Mouse (Mus musculus) myocyte (in vitro differentiated cells): ENCODE measurements around the gene Slc5a1. TPM values are rescaled to one million over a fixed set of nuclear protein-coding genes. Genes with fewer than 3 reads are reported as not detected.
A peak's percentile ranks its signal among the peaks of the same experiment; 100 is the strongest.

Source experiments
- H3K27me3 ChIP-seq: one replicate; pipeline ENCODE4 v1.6.1; 2011; ENCODE audit not compliant: control insufficient read depth, insufficient read depth, insufficient read length
- H3K36me3 ChIP-seq: one replicate; pipeline ENCODE4 v1.6.1; 2011; ENCODE audit not compliant: control insufficient read depth, insufficient read depth
- H3K4me2 ChIP-seq: one replicate; pipeline ENCODE4 v1.6.1; 2011; ENCODE audit warnings: low read depth, control low read depth
- H3K4me3 ChIP-seq: one replicate; pipeline ENCODE4 v1.5.1; 2011; ENCODE audit warnings: mild to moderate bottlenecking, control low read depth, moderate library complexity
- H3K79me2 ChIP-seq: one replicate; pipeline ENCODE4 v1.6.1; 2011; ENCODE audit not compliant: control insufficient read depth, insufficient read depth
- H3ac ChIP-seq: one replicate; pipeline ENCODE4 v1.6.1; 2011; ENCODE audit not compliant: control insufficient read depth, insufficient read length
- CEBPB ChIP-seq: IDR thresholded peaks from 2 replicates; pipeline ENCODE4 v1.6.1; 2011; ENCODE audit warnings: mild to moderate bottlenecking, moderate library complexity; ENCODE audit not compliant: poor library complexity, insufficient read depth, severe bottlenecking
- E2F4 ChIP-seq: IDR thresholded peaks from one replicate; pipeline ENCODE4 v1.6.1; 2011; ENCODE audit warnings: mild to moderate bottlenecking, control low read depth, moderate library complexity; ENCODE audit not compliant: insufficient read depth
- MAX ChIP-seq: IDR thresholded peaks from one replicate; pipeline ENCODE4 v1.6.1; 2011; ENCODE audit warnings: low read depth, mild to moderate bottlenecking, control low read depth
- MYOD1 ChIP-seq, 3 experiments: IDR thresholded peaks; one replicate each; pipeline ENCODE4 v1.6.1; 2011; ENCODE audit warnings: control low read depth in 2 of 3, low read depth in 2 of 3, mild to moderate bottlenecking in 2 of 3, moderate library complexity in 1 of 3; ENCODE audit not compliant: insufficient read length in 2 of 3, control insufficient read depth in 1 of 3
- MYOG ChIP-seq, 3 experiments: IDR thresholded peaks; one replicate each; pipeline ENCODE4 v1.6.1; 2011; ENCODE audit warnings: control low read depth in 2 of 3, low read depth in 2 of 3, mild to moderate bottlenecking in 2 of 3; ENCODE audit not compliant: insufficient read length in 2 of 3, control insufficient read depth in 1 of 3, insufficient read depth in 1 of 3
- POLR2A ChIP-seq: IDR thresholded peaks from one replicate; pipeline ENCODE4 v1.6.1; 2011; ENCODE audit warnings: low read depth, mild to moderate bottlenecking, control low read depth, moderate library complexity; ENCODE audit not compliant: insufficient read length
- POLR2AphosphoS2 ChIP-seq: IDR thresholded peaks from one replicate; pipeline ENCODE4 v1.6.1; 2011; ENCODE audit warnings: low read depth, control low read depth; ENCODE audit not compliant: insufficient read length
- REST ChIP-seq: IDR thresholded peaks from one replicate; pipeline ENCODE4 v1.6.1; 2011; ENCODE audit warnings: mild to moderate bottlenecking, control low read depth, moderate library complexity; ENCODE audit not compliant: insufficient read depth, insufficient read length
- SRF ChIP-seq: IDR thresholded peaks from one replicate; pipeline ENCODE4 v1.6.1; 2011; ENCODE audit warnings: low read depth; ENCODE audit not compliant: control insufficient read depth, insufficient read length
- TCF12 ChIP-seq: IDR thresholded peaks from one replicate; pipeline ENCODE4 v1.6.1; 2011; ENCODE audit warnings: mild to moderate bottlenecking, control low read depth; ENCODE audit not compliant: poor library complexity, insufficient read depth, severe bottlenecking
- TCF3 ChIP-seq: IDR thresholded peaks from one replicate; pipeline ENCODE4 v1.6.1; 2011; ENCODE audit warnings: low read depth, control low read depth; ENCODE audit not compliant: insufficient read length
- USF1 ChIP-seq: IDR thresholded peaks from one replicate; pipeline ENCODE4 v1.6.1; 2011; ENCODE audit warnings: low read depth, mild to moderate bottlenecking, control low read depth, moderate library complexity
- polyA plus RNA-seq: library from polyadenylated mRNA; unstranded; fragments of >200 nt; fragmentation: generic; extraction: Trizol; gene quantifications from one replicate; pipeline ENCODE4 v1.2.1, GENCODE M21; 2012; ENCODE audit warnings: missing spikeins

Gene Slc5a1
- polyA plus RNA-seq, 1 experiment, result not detected

DNA sequence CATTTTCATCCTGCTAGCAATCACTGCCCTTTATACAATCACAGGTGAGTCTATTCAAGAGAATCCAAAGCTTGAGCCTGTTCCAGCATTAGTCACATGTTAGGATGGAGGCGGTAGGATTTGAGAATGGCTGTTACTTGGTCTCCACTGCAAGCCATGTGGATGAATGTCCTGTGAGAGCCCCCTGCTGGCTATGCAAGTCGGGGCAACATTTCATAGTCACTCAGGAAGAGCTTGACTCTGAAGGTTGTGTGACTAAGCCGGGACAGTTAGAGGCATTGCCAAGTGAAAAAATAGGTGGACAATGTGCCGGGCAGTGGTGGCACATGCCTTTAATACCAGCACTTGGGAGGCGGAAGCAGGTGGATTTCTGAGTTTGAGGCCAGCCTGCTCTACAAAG is 40.0 kb downstream of the Slc5a1 start:
- no peak overlapping the region for H3ac ChIP-seq
- H3K4me2 ChIP-seq, result no peak overlapping the region
- H3K79me2 ChIP-seq, result no peaks in the 10 kb centered on the region
- H3K27me3 ChIP-seq, result peaks cover 44% of the 10 kb centered on the region
- no peak overlapping the region for H3K4me3 ChIP-seq
- TF ChIP-seq SRF, result no peak
- TF ChIP-seq MAX, result no peak
- no peak for TF ChIP-seq REST
- TF ChIP-seq MYOD1 (IDR thresholded peaks at IDR 0.05; ENCODE audit: control insufficient read depth in 1 of 3, insufficient read length in 2 of 3, low read depth in 2 of 3), result no peak
- no peak for TF ChIP-seq TCF3
- no peak for TF ChIP-seq MYOG (IDR thresholded peaks at IDR 0.05; ENCODE audit: control insufficient read depth in 1 of 3, insufficient read depth in 1 of 3, insufficient read length in 2 of 3, low read depth in 2 of 3)
- no peak for TF ChIP-seq USF1
- no peak for TF ChIP-seq POLR2AphosphoS2
- TF ChIP-seq TCF12, result no peak
- no peak for TF ChIP-seq POLR2A
- TF ChIP-seq CEBPB, result no peak
- no peak for TF ChIP-seq E2F4
- H3K36me3 ChIP-seq, result no peaks in the 10 kb centered on the region

DNA sequence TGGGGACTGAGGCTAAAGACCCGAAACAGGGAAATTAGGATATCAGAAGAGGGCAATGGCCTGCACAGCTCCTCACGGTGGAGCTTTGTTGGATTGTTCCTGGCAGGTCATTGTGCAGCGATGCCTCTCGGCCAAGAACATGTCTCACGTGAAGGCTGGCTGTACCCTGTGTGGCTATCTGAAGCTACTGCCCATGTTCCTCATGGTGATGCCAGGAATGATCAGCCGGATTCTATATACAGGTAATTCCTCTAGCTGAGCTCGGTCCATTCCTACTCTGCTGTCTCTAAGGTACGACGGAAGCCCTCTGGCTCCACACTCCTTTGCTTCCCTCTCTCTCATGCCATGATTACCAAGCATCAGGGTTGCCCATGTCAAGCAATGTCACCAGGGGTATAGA is 42.8 kb downstream of the Slc5a1 start:
- no peaks in the 10 kb centered on the region for H3K79me2 ChIP-seq
- peaks cover 48% of the 10 kb centered on the region for H3K27me3 ChIP-seq
- no peak overlapping the region for H3K4me2 ChIP-seq
- no peak overlapping the region for H3K4me3 ChIP-seq
- no peaks in the 10 kb centered on the region for H3K36me3 ChIP-seq
- no peak overlapping the region for H3ac ChIP-seq
- TF ChIP-seq MYOG (IDR thresholded peaks at IDR 0.05; ENCODE audit: control insufficient read depth in 1 of 3, insufficient read depth in 1 of 3, insufficient read length in 2 of 3, low read depth in 2 of 3) (no peak), USF1 (no peak), MYOD1 (IDR thresholded peaks at IDR 0.05; ENCODE audit: control insufficient read depth in 1 of 3, insufficient read length in 2 of 3, low read depth in 2 of 3) (no peak), E2F4 (no peak), MAX (no peak), REST (no peak), POLR2AphosphoS2 (no peak), SRF (no peak)

DNA sequence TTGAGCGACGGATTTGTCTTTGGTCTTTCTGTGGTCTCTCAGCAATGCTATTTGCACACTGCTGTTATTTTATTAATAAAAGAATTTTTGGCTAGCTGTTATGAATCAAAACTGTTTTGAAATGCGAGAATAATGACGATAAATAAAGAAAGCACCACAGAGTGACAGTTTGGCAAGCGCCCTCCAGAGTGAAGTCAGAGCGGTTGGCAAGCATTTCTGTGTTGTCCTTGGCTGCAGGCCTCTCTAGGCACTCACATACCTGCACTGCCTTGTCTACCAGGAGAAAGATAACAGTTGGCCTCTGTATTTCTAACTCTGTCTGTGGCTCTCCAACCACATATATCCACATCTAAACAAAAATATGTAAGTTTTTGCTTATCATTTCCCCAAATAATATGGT is 43.7 kb downstream of the Slc5a1 start:
- peaks cover 53% of the 10 kb centered on the region for H3K27me3 ChIP-seq
- TF ChIP-seq E2F4 (no peak), USF1 (no peak), MAX (no peak), SRF (no peak), TCF12 (no peak), REST (no peak)
- H3K36me3 ChIP-seq, result no peaks in the 10 kb centered on the region
- H3K4me3 ChIP-seq, result no peak overlapping the region
- no peak overlapping the region for H3ac ChIP-seq
- H3K79me2 ChIP-seq, result no peaks in the 10 kb centered on the region
- no peak overlapping the region for H3K4me2 ChIP-seq

DNA sequence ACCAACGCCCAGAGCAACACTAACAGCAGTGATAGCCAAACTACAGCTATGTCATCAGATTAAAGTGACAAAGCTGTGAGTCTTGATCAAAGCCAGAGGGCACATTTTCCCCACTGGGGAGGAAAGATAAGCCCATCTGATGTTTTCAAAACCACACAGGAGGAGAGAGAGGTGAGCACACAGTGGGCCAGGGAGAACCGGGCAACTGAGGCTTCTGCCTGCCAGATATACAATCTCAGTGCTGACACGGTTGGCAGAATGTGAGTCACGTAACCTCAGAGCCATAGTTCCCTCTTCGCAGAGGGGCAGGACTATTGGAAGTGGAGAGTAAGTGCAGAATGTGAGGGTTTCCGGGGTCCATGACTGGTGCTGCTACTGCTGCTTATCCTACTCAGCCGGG is 89.5 kb downstream of the Slc5a1 start:
- no peaks in the 10 kb centered on the region for H3K36me3 ChIP-seq
- TF ChIP-seq MAX (no peak), MYOG (IDR thresholded peaks at IDR 0.05; ENCODE audit: control insufficient read depth in 1 of 3, insufficient read depth in 1 of 3, insufficient read length in 2 of 3, low read depth in 2 of 3) (no peak), POLR2AphosphoS2 (no peak), MYOD1 (IDR thresholded peaks at IDR 0.05; ENCODE audit: control insufficient read depth in 1 of 3, insufficient read length in 2 of 3, low read depth in 2 of 3) (no peak), TCF12 (no peak), SRF (no peak), TCF3 (no peak), REST (no peak), E2F4 (no peak), POLR2A (no peak), USF1 (no peak), CEBPB (no peak)
- H3K4me2 ChIP-seq, result peak overlapping the region; percentile 38
- H3ac ChIP-seq, result no peak overlapping the region
- H3K4me3 ChIP-seq, result no peak overlapping the region
- H3K79me2 ChIP-seq, result no peaks in the 10 kb centered on the region
- peaks cover 52% of the 10 kb centered on the region for H3K27me3 ChIP-seq

DNA sequence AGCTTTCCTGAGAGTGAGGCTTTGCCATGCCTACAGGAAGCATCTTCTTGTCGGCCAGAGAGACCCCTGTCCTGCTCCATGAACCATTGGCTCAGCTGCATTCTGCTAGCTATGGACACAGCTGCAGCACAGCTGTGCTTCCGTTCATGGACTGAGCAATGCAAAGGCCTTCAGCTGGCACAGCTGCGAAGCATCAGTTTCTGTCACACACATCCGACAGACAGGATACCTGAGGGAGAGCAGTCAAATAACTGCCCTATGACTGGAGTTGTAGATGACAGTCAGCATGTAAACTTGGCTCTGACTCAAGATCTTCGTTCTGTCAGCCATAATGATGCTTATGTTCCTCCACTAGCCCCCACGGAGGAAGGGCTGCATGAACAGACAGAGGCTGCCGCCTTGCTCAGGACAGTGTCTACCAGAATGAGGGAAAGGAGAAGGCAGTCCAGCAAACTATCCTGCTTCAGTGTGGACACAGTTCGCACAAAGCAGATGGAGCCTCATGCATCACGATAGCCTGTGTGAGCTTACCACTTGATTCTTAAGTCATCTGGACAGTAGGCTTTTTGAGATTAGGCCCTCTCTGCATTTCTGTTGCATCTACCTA is 91.3 kb downstream of the Slc5a1 start:
- Histone ChIP-seq H3K4me3 (no peak overlapping the region), H3ac (no peak overlapping the region), H3K4me2 (no peak overlapping the region), H3K27me3 (peaks cover 55% of the 10 kb centered on the region), H3K36me3 (no peaks in the 10 kb centered on the region), H3K79me2 (no peaks in the 10 kb centered on the region)
- TF ChIP-seq REST (no peak), USF1 (no peak), MYOG (IDR thresholded peaks at IDR 0.05; ENCODE audit: control insufficient read depth in 1 of 3, insufficient read depth in 1 of 3, insufficient read length in 2 of 3, low read depth in 2 of 3) (no peak), E2F4 (no peak), CEBPB (no peak), MAX (no peak), POLR2AphosphoS2 (no peak), TCF3 (no peak), SRF (no peak), MYOD1 (IDR thresholded peaks at IDR 0.05; ENCODE audit: control insufficient read depth in 1 of 3, insufficient read length in 2 of 3, low read depth in 2 of 3) (no peak), TCF12 (no peak), POLR2A (no peak)
